Mouse (Mus musculus) embryonic stem cell, embryonic (primary cell): ENCODE data around the gene Adamtsl1.

Experiments used
- CTCF ChIA-PET, 4 experiments: fragments of 300-600 bp in 2 of 4; fragments of 350-600 bp in 2 of 4; sonication (Branson Sonifier 250); formaldehyde crosslinking; loops; one replicate each; lab custom pipeline; 2022; ENCODE audit warnings: inconsistent platforms in 2 of 4; lab: Charles Lee
- POLR2A ChIA-PET, 4 experiments: fragments of 300-600 bp in 2 of 4; fragments of 350-600 bp in 2 of 4; sonication (Branson Sonifier 250); formaldehyde crosslinking; loops; one replicate each; lab custom pipeline; 2022; ENCODE audit warnings: antibody characterized with exemption in 4 of 4, inconsistent platforms in 1 of 4; lab: Charles Lee

The Adamtsl1 gene

GRCm38 (mm10) chr4:85513792-85514191 lies at the start of gene Adamtsl1:
TSS of gene Adamtsl1 (plus strand) at chr4:85514172.
- ChIA-PET POLR2A (interaction anchor here in 1 of 4 experiments (0.6 kb wide), 1 partner anchor 64 kb away, joined by 3 read pairs; no protein-coding TSS in a partner anchor), CTCF (interaction anchor here in 1 of 4 experiments (1.0 kb wide), 1 partner anchor 288 kb away, joined by 3 read pairs; no protein-coding TSS in a partner anchor)

- ChIA-PET CTCF (no interaction called here), POLR2A (no interaction called here)
These were observed 30.4 kb upstream of the Adamtsl1 start for GRCm38 (mm10) chr4:85483586-85483985.

GRCm38 (mm10) chr4:85486316-85486946 lies 27.5 kb upstream of the Adamtsl1 start:
- ChIA-PET POLR2A (interaction anchor here in 1 of 4 experiments (0.7 kb wide), 1 partner anchor 205 kb away, joined by 3 read pairs; no protein-coding TSS in a partner anchor), CTCF (no interaction called here)

- CTCF ChIA-PET = no interaction called here
- POLR2A ChIA-PET = no interaction called here
These were observed 8.3 kb upstream of the Adamtsl1 start for GRCm38 (mm10) chr4:85505718-85506117.

- CTCF ChIA-PET = interaction anchor here in 2 of 4 experiments (0.5 to 1.2 kb wide), 2 partner anchors 295 to 324 kb away, joined by 3 to 4 read pairs; no protein-coding TSS in a partner anchor
- POLR2A ChIA-PET = no interaction called here
These were observed 7.0 kb upstream of the Adamtsl1 start for GRCm38 (mm10) chr4:85506976-85507375.

- ChIA-PET CTCF (interaction anchor here in 2 of 4 experiments (0.5 to 1.2 kb wide), 2 partner anchors 295 to 324 kb away, joined by 3 to 4 read pairs; no protein-coding TSS in a partner anchor), POLR2A (no interaction called here)
These were observed 6.5 kb upstream of the Adamtsl1 start for GRCm38 (mm10) chr4:85507491-85507890.

GRCm38 (mm10) chr4:85513288-85513687 lies 684 bp upstream of the Adamtsl1 start:
- POLR2A ChIA-PET = interaction anchor here in 1 of 4 experiments (0.6 kb wide), 1 partner anchor 63 kb away, joined by 3 read pairs; no protein-coding TSS in a partner anchor

GRCm38 (mm10) chr4:85514205-85514681 lies 271 bp downstream of the Adamtsl1 start:
- ChIA-PET CTCF (interaction anchor here in 2 of 4 experiments (0.6 to 1.0 kb wide), 2 partner anchors 226 to 287 kb away, joined by 3 to 8 read pairs; no protein-coding TSS in a partner anchor), POLR2A (interaction anchor here in 2 of 4 experiments (0.5 to 1.0 kb wide), 5 partner anchors 64 to 1577 kb away, joined by 3 read pairs; partner anchors contain the start of gene Sh3gl2 (in 1 of the 2))

More at GRCm38 (mm10) chr4:85513288-85513687, 684 bp upstream of the Adamtsl1 start:
- CTCF ChIA-PET = no interaction called here

- ChIA-PET CTCF (interaction anchor here in 1 of 4 experiments (0.6 kb wide), 1 partner anchor 1259 kb away, joined by 4 read pairs; no protein-coding TSS in a partner anchor), POLR2A (interaction anchor here in 1 of 4 experiments (0.5 kb wide), 1 partner anchor 114 kb away, joined by 3 read pairs; no protein-coding TSS in a partner anchor)
These were observed 13.1 kb downstream of the Adamtsl1 start for GRCm38 (mm10) chr4:85526966-85527566.

GRCm38 (mm10) chr4:85529852-85530251 lies 15.9 kb downstream of the Adamtsl1 start:
- POLR2A ChIA-PET = interaction anchor here in 1 of 4 experiments (0.6 kb wide), 1 partner anchor 396 kb away, joined by 5 read pairs; no protein-coding TSS in a partner anchor
- CTCF ChIA-PET = no interaction called here

- CTCF ChIA-PET = no interaction called here
- POLR2A ChIA-PET = no interaction called here
These were observed 25.7 kb downstream of the Adamtsl1 start for GRCm38 (mm10) chr4:85539677-85540076.

GRCm38 (mm10) chr4:85543221-85543620 lies 29.2 kb downstream of the Adamtsl1 start:
- CTCF ChIA-PET = no interaction called here
- POLR2A ChIA-PET = no interaction called here

- CTCF ChIA-PET = no interaction called here
- POLR2A ChIA-PET = interaction anchor here in 1 of 4 experiments (0.6 kb wide), 1 partner anchor 723 kb away, joined by 3 read pairs; no protein-coding TSS in a partner anchor
These were observed 40.7 kb downstream of the Adamtsl1 start for GRCm38 (mm10) chr4:85554696-85555095.

- ChIA-PET CTCF (no interaction called here), POLR2A (no interaction called here)
These were observed 45.8 kb downstream of the Adamtsl1 start for GRCm38 (mm10) chr4:85559753-85560152.

GRCm38 (mm10) chr4:85585426-85585825 lies 71.5 kb downstream of the Adamtsl1 start:
- POLR2A ChIA-PET = no interaction called here
- CTCF ChIA-PET = no interaction called here

GRCm38 (mm10) chr4:85588928-85589327 lies 75.0 kb downstream of the Adamtsl1 start:
- POLR2A ChIA-PET = no interaction called here
- CTCF ChIA-PET = no interaction called here

- POLR2A ChIA-PET = no interaction called here
- CTCF ChIA-PET = no interaction called here
These were observed 77.1 kb downstream of the Adamtsl1 start for GRCm38 (mm10) chr4:85591037-85591436.

GRCm38 (mm10) chr4:85594159-85594558 lies 80.2 kb downstream of the Adamtsl1 start:
- POLR2A ChIA-PET = no interaction called here
- CTCF ChIA-PET = no interaction called here

- CTCF ChIA-PET = no interaction called here
- POLR2A ChIA-PET = no interaction called here
These were observed 99.4 kb downstream of the Adamtsl1 start for GRCm38 (mm10) chr4:85613331-85613730.
